Comparison of ENCODE assay signal across 16 mouse cellular contexts in the genomic region with DNA sequence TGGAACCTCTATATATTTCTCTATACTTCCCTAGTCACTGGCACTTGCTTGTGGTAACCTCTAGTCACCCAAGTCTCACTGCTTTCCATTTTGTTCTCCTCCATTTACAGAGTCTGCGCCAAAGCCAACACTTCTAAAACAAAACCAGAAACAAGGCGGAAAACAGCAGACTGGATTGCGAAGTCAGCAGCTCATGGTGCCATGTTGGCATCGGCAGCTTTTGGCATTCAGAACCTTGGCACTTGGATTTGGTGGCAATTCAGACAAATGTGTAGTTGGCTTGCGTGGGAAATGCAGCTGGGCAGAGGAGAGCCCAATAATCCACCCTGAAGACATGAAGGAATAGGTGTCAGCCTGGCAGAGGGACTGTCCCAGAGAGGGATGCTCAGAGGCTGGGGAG. TPM values are rescaled to one million over a fixed set of nuclear protein-coding genes. Genes with fewer than 3 reads are reported as not detected.
DNase-seq lines count a peak whose midpoint lies in the region; TF ChIP-seq lines count a peak whose summit lies in the region.
"Had no signal": no experiment of that assay in that cellular context is flagged by ENCODE, and none has a peak within 500 bp of the region (broad histone marks: within the 10 kb centered on the region; RNA-seq: fewer than 3 reads in every experiment).

No protein-coding gene starts in this region.

- no peak overlapping the region for H3K4me3 ChIP-seq in layer of hippocampus, adult 2 months
- H3K4me3 ChIP-seq: embryonic facial prominence, embryonic 10.5 days; gastrocnemius, adult 2 months; heart, embryonic 13.5 days; hindbrain, embryonic 13.5 days had no signal

- peak; percentile 54 to 61 for DNase-seq in cerebellum, postnatal 14 days
- DNase-seq in cerebellum, adult 18-20 months: no peak
- peak; percentile 48 to 57 for DNase-seq in layer of hippocampus, postnatal 10 days (ENCODE audit: low spot score in 2 of 2)
- no peak for DNase-seq in layer of hippocampus, adult 2 months (ENCODE audit: low spot score in 2 of 2)
- DNase-seq in brain, adult 2 months (ENCODE audit: low read depth, low spot score): peak; percentile 27
- DNase-seq in frontal cortex, postnatal 14 days (ENCODE audit: low spot score in 2 of 2): no peak
- DNase-seq: adrenal gland, adult 2 months; cerebellum, adult 8-10 months; gastrocnemius, adult 2 months; gastrocnemius, postnatal 25 days; heart, postnatal 4 days; kidney, adult 11 months had no signal

- H3K27ac ChIP-seq in layer of hippocampus, adult 2 months: no peak overlapping the region
- H3K27ac ChIP-seq: embryonic facial prominence, embryonic 10.5 days; gastrocnemius, adult 2 months; heart, embryonic 13.5 days; hindbrain, embryonic 13.5 days; hindbrain, postnatal 0 days had no signal

- no peak for TF ChIP-seq CTCF in layer of hippocampus, adult 2 months (conservative IDR thresholded peaks at IDR 0.05)

RNA-seq across cellular contexts. Expression of a gene that starts 44.5 kb away (rescaled TPM):
- 100 to 1,000 TPM; 196 to 216 TPM for total RNA-seq in layer of hippocampus, postnatal 10 days (2021)
- total RNA-seq in layer of hippocampus, adult 2 months (2021): 100 to 1,000 TPM; 222 to 232 TPM

Comparison
In these comparisons a context has a peak if more than half of its experiments do, and no peak if none do; other contexts are left out.
1. DNase-seq: peak in cerebellum, postnatal 14 days (2 of 2), layer of hippocampus, postnatal 10 days (2 of 2) and brain, adult 2 months (single experiment); none in cerebellum, adult 18-20 months (0 of 2), layer of hippocampus, adult 2 months (0 of 2) and frontal cortex, postnatal 14 days (0 of 2).